Mouse (Mus musculus): ENCODE measurements around the gene Atmin. TPM values are rescaled to one million over a fixed set of nuclear protein-coding genes. Genes with fewer than 3 reads are reported as not detected.

Gene Atmin
- polyA plus RNA-seq, 1 experiment from 2014 or later = 10.2 TPM

- Histone ChIP-seq H3K4me1 (replicated peaks) (no peaks in the 10 kb centered on the region), H3K4me2 (replicated peaks) (no peak overlapping the region), H3K36me3 (peaks cover 8% of the 10 kb centered on the region; the same call in 1 of the 2 replicates), H3K27me3 (replicated peaks) (no peaks in the 10 kb centered on the region), H3K27ac (no peak overlapping the region), H3K4me3 (replicated peaks) (no peak overlapping the region), H3K9me3 (no peaks in the 10 kb centered on the region), H3K9ac (no peak overlapping the region)
- no peak for ATAC-seq
- 91% methylated on average over 4 of the region's 4 CpGs for WGBS
Observed at GRCm38 (mm10) chr8:116934976-116935375, 8.2 kb upstream of the Atmin start.

DNA sequence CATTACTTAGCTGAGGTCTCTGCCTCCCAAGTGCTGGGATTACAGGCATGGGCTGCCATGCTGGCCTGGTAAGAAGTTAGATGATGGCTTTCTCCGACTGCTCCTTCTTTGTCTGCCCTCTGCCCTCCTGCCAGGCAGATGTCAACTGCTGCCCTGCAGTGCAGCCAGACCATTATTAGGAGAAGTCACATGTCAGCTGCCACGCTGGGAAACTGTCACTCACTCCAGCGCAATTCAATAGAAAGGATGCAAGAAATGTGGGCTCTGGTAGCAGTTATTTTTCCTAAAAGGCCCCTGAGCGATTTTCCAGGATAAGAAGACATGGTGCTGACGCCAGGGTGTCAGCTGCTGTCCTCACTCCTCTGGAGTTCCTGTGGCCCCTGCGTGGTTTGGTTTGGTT is 7.7 kb upstream of the Atmin start:
- Histone ChIP-seq H3K9me3 (no peaks in the 10 kb centered on the region), H3K4me3 (replicated peaks) (no peak overlapping the region), H3K27ac (no peak overlapping the region), H3K36me3 (peaks cover 8% of the 10 kb centered on the region; the same call in 1 of the 2 replicates), H3K4me2 (replicated peaks) (no peak overlapping the region), H3K27me3 (replicated peaks) (no peaks in the 10 kb centered on the region), H3K4me1 (replicated peaks) (no peaks in the 10 kb centered on the region), H3K9ac (no peak overlapping the region)
- ATAC-seq = no peak
- 83% methylated on average over 6 of the region's 6 CpGs for WGBS

DNA sequence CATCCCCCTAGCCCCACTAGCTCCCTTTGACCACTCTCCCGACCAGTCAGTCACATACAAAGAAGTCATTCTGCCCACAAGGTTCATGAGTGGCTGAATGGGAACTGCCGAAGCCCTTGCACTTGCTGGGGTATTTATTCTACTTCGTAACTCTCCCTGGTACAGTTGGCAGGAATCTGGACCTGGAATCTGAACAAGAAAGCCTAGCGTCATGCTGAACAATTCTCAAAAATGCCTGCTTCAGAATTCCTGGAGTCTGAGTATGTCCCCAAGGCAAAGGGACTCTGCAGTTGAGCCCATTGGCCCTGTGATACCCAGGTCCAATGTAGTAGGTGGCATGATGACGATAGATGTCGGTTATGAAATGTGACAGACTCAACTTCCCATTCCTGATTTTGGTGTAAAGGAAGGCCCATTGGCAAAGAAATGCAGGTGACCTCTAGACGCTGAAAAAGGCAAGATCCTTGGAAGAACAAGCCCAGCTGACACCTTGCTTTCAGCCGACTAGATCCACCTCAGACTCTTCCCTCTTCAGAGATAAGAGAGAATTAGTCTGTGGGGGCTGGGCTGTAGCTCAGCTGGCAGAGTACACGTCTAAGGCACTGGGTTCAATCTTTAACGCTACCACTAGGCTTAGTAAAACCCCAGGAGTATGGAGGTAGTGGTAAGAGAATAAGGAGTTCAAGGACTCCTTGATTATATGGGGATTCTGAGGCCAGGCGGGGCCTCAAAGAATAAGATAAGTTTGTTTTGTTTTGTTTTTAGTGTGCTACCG is 722 bp upstream of the Atmin start:
- ATAC-seq = 0 out of 2 replicates have a peak, but pooled peaks have one; percentile 14
- Histone ChIP-seq H3K4me1 (replicated peaks) (peaks cover 10% of the 10 kb centered on the region), H3K36me3 (no peaks in the 10 kb centered on the region), H3K9ac (no peak overlapping the region), H3K4me3 (replicated peaks) (no peak overlapping the region), H3K4me2 (replicated peaks) (peak overlapping the region; percentile 96), H3K9me3 (no peaks in the 10 kb centered on the region), H3K27ac (no peak overlapping the region), H3K27me3 (replicated peaks) (no peaks in the 10 kb centered on the region)
- WGBS = 74% methylated on average over 12 of the region's 12 CpGs

DNA sequence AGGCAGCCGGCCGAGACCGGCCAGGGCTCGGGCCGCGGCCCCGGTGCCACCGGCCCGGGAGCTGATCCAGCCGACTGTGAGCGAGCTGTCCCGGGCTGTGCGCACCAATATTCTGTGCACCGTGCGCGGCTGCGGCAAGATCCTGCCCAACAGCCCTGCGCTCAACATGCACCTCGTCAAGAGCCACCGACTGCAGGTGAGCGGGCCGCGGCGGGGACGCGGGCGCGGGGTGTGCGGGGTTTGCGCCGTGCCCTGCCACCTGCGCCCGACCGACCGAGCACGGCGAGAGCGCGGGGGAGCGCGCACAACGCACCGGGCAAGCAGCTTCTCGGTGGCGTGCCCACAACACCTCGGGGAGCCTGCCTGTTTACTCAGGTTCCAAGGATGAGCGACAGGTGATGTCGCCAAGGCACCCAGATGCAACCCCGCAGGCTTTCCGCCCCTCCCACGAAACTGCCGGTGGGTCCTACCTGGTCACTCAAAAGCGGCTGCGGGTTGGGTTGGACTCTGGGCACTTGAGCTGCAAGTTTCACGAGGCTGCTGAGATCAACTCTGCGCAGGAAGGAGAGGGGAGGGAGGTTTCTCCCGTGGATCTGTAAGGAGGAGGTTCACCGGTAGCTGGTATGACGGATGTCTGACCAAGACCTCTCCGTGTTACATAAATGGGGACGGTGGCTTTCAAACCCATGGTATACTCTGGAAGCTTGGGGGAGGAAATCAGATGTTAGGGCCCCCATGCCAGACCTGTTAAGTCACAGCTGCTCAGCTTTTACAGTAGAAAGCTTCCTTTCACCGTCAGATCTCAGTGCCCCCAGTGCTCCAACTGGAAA is 577 bp downstream of the Atmin start:
- WGBS = under 1% methylated on average over 62 of the region's 62 CpGs
- Histone ChIP-seq H3K27me3 (replicated peaks) (no peaks in the 10 kb centered on the region), H3K4me3 (replicated peaks) (peak overlapping the region; percentile 95), H3K9ac (peak overlapping the region; percentile 74), H3K4me2 (replicated peaks) (peak overlapping the region; percentile 96), H3K27ac (0 out of 2 replicates have a peak overlapping the region, but pooled peaks have one; percentile 23), H3K36me3 (no peaks in the 10 kb centered on the region), H3K9me3 (no peaks in the 10 kb centered on the region), H3K4me1 (replicated peaks) (peaks cover 13% of the 10 kb centered on the region)
- ATAC-seq = peak; percentile 76

DNA sequence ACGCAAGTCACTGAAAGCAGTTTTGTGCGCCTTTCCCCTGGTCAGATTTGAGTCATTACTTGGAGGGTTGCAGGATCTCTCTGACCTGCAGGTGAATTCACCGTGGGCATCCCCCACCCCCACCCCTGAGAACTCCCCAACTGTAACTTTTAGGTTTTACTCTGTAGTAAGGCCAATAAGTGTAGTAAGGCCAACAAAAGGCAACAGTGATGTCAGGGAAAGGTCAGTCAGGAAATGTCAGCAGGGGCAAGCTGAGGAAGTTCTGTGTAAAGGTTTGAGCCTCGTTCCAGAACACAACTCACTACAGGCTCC is 1.1 kb downstream of the Atmin start:
- H3K27me3 ChIP-seq (replicated peaks) = no peaks in the 10 kb centered on the region
- H3K9me3 ChIP-seq = no peaks in the 10 kb centered on the region
- H3K36me3 ChIP-seq = no peaks in the 10 kb centered on the region
- WGBS = 13% methylated on average over 4 of the region's 4 CpGs
- peak overlapping the region; percentile 95 for H3K4me3 ChIP-seq (replicated peaks)
- ATAC-seq = no peak
- peaks cover 13% of the 10 kb centered on the region for H3K4me1 ChIP-seq (replicated peaks)
- H3K27ac ChIP-seq = no peak overlapping the region
- peak overlapping the region; percentile 96 for H3K4me2 ChIP-seq (replicated peaks)
- H3K9ac ChIP-seq = peak overlapping the region; percentile 74

GRCm38 (mm10) chr8:116945169-116945910 is 2.1 kb downstream of the Atmin start:
- Histone ChIP-seq H3K9me3 (no peaks in the 10 kb centered on the region), H3K36me3 (no peaks in the 10 kb centered on the region), H3K9ac (no peak overlapping the region), H3K27me3 (replicated peaks) (no peaks in the 10 kb centered on the region), H3K4me1 (replicated peaks) (peaks cover 13% of the 10 kb centered on the region), H3K27ac (no peak overlapping the region), H3K4me3 (replicated peaks) (no peak overlapping the region), H3K4me2 (replicated peaks) (no peak overlapping the region)
- ATAC-seq = no peak
- 83% methylated on average over 9 of the region's 9 CpGs for WGBS

DNA sequence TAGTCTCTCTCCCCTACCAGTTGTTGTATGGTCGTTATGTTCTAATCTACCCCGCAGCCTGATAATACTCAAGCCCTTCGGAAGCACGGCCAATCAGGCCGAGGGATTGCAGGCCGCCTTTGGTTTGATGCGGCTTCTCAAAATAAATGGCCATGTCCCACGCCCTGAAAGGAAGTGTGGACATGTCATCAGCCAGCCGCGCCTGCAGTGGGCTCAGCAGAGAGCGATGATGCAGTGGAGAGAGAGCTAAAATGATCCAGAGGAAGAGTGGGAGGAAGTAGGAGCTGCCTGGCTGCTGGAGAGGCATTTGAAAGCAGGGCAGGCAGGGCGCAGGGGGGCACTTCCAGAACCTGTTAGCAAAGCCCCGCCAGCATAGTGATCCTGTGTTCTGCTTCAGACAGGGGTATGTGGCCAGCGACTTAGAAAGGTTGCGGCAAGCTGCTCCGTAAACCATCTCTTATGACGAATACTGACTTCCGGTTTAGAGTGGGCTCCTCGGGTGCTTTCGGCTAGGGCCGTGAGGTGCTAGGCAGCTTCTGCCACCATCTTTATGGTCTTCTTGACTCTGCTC is 3.2 kb downstream of the Atmin start:
- no peak overlapping the region for H3K27ac ChIP-seq
- H3K9ac ChIP-seq = no peak overlapping the region
- H3K4me1 ChIP-seq (replicated peaks) = peaks cover 16% of the 10 kb centered on the region
- no peaks in the 10 kb centered on the region for H3K27me3 ChIP-seq (replicated peaks)
- 71% methylated on average over 21 of the region's 21 CpGs for WGBS
- no peak overlapping the region for H3K4me3 ChIP-seq (replicated peaks)
- no peaks in the 10 kb centered on the region for H3K36me3 ChIP-seq
- no peak for ATAC-seq
- no peaks in the 10 kb centered on the region for H3K9me3 ChIP-seq
- H3K4me2 ChIP-seq (replicated peaks) = peak overlapping the region; percentile 28

GRCm38 (mm10) chr8:116946851-116947250 is 3.7 kb downstream of the Atmin start:
- peaks cover 17% of the 10 kb centered on the region for H3K4me1 ChIP-seq (replicated peaks)
- no peak for ATAC-seq
- H3K4me3 ChIP-seq (replicated peaks) = no peak overlapping the region
- no peaks in the 10 kb centered on the region for H3K27me3 ChIP-seq (replicated peaks)
- H3K9ac ChIP-seq = no peak overlapping the region
- 85% methylated on average over 6 of the region's 6 CpGs for WGBS
- peak overlapping the region; percentile 28; the same call in 1 of the 2 replicates for H3K4me2 ChIP-seq (replicated peaks)
- no peak overlapping the region for H3K27ac ChIP-seq
- no peaks in the 10 kb centered on the region for H3K36me3 ChIP-seq
- H3K9me3 ChIP-seq = no peaks in the 10 kb centered on the region

- ATAC-seq = no peak
Observed at GRCm38 (mm10) chr8:116947589-116947988, 4.4 kb downstream of the Atmin start.

DNA sequence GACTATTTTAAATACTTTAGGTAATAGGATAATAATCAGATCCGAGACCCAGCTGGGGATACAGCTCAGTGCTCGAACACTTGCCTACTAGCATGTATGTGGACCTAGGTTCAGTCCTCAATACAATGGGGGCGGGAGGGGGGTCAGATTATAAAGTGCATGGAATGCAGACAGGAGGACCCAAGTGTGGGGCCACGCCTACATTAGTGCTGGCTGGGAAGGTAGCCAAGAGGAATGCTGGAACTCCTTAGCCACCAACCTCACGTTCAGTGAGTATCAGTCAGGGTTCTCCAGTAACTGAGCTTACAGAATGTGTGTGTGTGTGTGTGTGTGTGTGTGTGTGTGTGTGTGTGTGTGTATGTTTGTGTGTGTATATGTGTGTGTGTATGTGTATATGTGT is 8.2 kb downstream of the Atmin start:
- peaks cover 9% of the 10 kb centered on the region for H3K4me1 ChIP-seq (replicated peaks)
- H3K4me3 ChIP-seq (replicated peaks) = no peak overlapping the region
- H3K36me3 ChIP-seq = peaks cover 7% of the 10 kb centered on the region; the same call in 1 of the 2 replicates
- ATAC-seq = peak; percentile 75
- WGBS = 52% methylated on average over 5 of the region's 5 CpGs
- no peak overlapping the region for H3K4me2 ChIP-seq (replicated peaks)
- no peak overlapping the region for H3K9ac ChIP-seq
- no peaks in the 10 kb centered on the region for H3K27me3 ChIP-seq (replicated peaks)
- H3K9me3 ChIP-seq = no peaks in the 10 kb centered on the region
- no peak overlapping the region for H3K27ac ChIP-seq

More at GRCm38 (mm10) chr8:116947589-116947988, 4.4 kb downstream of the Atmin start:
- Histone ChIP-seq H3K27ac (no peak overlapping the region), H3K36me3 (no peaks in the 10 kb centered on the region), H3K27me3 (replicated peaks) (no peaks in the 10 kb centered on the region), H3K4me2 (replicated peaks) (no peak overlapping the region), H3K9ac (no peak overlapping the region), H3K4me3 (replicated peaks) (no peak overlapping the region), H3K9me3 (no peaks in the 10 kb centered on the region), H3K4me1 (replicated peaks) (peaks cover 17% of the 10 kb centered on the region)
- 71% methylated on average over 7 of the region's 7 CpGs for WGBS

GRCm38 (mm10) chr8:116951778-116952177 is 8.6 kb downstream of the Atmin start:
- Histone ChIP-seq H3K4me1 (replicated peaks) (peaks cover 8% of the 10 kb centered on the region), H3K27me3 (replicated peaks) (no peaks in the 10 kb centered on the region), H3K36me3 (peaks cover 11% of the 10 kb centered on the region; the same call in 1 of the 2 replicates), H3K4me3 (replicated peaks) (no peak overlapping the region), H3K27ac (no peak overlapping the region), H3K9ac (no peak overlapping the region), H3K4me2 (replicated peaks) (no peak overlapping the region), H3K9me3 (no peaks in the 10 kb centered on the region)
- no peak for ATAC-seq
- WGBS = 84% methylated on average over 2 of the region's 2 CpGs

DNA sequence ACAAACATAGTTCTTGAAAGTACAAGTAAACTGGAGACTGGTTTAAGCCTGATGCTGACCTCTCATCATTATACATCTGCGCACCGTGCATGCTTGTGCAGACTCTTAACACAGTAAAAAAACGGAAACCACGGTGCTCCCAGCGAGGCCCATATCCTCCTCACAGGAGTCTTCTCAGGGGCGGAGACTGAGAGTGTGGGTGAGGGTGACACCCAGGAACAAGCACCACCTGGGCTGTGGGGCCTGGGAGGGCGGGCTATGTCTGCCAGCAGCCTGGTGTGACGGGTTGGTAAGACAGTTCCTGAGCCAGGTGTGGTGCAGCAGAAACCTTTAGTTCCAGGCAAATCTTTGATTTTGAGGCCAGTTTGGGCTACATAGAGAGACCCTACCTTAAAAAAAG is 9.2 kb downstream of the Atmin start:
- Histone ChIP-seq H3K27me3 (replicated peaks) (no peaks in the 10 kb centered on the region), H3K27ac (no peak overlapping the region), H3K4me2 (replicated peaks) (no peak overlapping the region), H3K4me3 (replicated peaks) (no peak overlapping the region), H3K9me3 (no peaks in the 10 kb centered on the region), H3K9ac (no peak overlapping the region), H3K4me1 (replicated peaks) (peaks cover 8% of the 10 kb centered on the region), H3K36me3 (peaks cover 11% of the 10 kb centered on the region; the same call in 1 of the 2 replicates)
- no peak for ATAC-seq
- 86% methylated on average over 8 of the region's 8 CpGs for WGBS

All from intestine, embryonic 15.5 days (tissue).